Mouse (Mus musculus) embryo, embryonic 9.5 days (tissue): ENCODE data around the gene Trp53inp2.

Experiments used
- DNase-seq: peaks from one replicate; pipeline ENCODE4 v3.0.0-alpha.2; 2017; ENCODE audit errors: extremely low spot score

The Trp53inp2 gene

GRCm38 (mm10) chr2:155385090-155385489 lies 4.2 kb downstream of the Trp53inp2 start:
- DNase-seq, result peak; percentile 70

DNA sequence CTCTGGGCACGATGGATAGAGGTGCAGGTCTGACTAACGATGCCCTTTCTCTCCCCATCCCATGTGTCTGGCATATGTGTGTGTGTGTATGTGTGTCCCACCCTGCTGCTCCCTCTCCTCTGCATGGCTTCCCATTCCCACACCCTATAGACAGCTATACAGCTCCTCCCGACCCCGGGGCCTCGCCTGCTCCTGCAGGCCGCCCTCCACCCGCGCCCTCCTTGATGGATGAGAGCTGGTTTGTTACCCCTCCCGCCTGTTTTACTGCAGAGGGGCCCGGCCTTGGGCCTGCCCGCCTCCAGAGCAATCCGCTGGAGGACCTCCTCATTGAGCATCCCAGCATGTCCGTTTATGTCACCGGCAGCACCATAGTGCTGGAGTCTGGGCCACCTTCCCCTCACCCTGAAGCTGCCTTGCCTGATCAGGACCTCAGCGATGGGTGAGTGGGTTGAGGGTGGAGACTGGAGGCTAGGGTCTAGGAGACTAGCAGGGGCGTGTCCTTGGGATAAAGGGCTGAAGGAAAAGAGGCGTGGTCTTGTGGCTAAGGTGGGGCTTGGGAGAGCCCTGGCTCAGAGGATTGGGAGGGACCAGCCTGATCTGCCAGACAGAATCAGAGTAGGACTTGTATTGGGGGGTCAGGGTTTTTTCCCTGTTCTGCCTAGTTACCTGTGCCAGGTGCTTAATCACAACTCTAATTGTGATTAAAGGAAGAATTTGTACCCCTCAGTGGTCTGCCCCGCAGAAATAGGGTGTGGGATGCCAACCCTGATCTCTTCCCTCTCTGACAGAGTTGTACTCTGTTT lies 5.1 kb downstream of the Trp53inp2 start:
- peak; percentile 11 for DNase-seq

DNA sequence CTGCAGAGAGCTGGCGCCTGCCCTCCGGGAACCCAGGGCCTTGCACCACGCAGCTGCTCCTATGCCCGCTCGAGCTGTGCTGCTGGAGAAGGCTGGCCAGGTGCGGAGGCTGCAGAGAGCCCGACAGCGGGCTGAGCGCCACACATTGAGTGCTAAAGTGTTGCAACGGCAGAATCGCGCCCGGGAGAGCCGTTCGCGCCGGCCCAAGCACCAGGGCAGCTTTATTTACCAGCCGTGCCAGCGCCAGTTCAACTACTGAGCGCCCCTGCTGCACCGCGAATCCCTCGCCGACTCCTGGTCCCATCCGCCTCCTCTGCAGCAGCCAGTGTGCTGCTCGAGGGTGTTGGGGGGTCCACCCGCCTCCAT lies 5.7 kb downstream of the Trp53inp2 start:
- DNase-seq, result peak; percentile 8

- DNase-seq, result peak; percentile 9
Measured at GRCm38 (mm10) chr2:155387052-155387451, 6.2 kb downstream of the Trp53inp2 start.

- no peak for DNase-seq
Measured at GRCm38 (mm10) chr2:155388573-155388972, 7.7 kb downstream of the Trp53inp2 start.

DNA sequence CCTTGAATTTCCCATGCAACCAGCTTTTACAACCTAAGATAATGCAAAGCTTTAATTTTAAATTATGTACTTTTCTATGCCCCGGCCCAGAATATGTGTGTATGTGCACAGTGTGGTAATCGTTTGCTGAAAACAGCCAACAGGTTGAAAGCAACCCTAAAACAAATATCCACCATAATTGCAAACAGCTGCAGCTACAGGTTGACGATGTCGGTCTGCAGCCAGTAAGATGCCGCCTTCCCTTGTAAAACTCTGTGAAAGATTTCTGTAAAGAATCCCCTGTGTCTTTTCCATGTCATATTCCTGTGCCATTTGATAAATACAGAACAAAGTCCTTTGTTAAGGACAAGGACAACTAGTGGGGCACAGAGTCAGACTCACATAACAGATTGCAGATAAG lies 13.7 kb downstream of the Trp53inp2 start:
- no peak for DNase-seq

DNA sequence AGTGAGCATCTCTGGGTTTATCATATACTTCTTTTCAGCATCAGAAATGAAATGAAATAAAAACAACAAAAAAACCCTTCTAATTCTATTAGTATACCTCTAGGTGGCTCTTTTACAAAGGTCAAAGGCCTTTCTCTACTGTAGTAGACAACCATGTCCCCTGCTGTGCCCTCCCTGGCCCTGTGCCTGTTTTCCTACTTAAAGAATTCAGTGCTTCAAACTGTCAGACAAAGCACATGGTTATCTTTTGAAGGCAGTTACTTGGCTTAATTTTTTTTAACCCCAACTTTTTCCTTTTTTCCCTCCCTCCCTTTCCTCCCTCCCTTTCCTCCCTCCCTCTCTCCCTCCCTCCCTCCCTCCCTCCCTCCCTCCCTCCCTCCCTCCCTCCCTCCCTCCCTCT lies 19.4 kb downstream of the Trp53inp2 start:
- no peak for DNase-seq

GRCm38 (mm10) chr2:155401926-155402325 lies 21.1 kb downstream of the Trp53inp2 start:
- DNase-seq, result no peak

- DNase-seq, result no peak
Measured at GRCm38 (mm10) chr2:155404635-155405034, 23.8 kb downstream of the Trp53inp2 start.

DNA sequence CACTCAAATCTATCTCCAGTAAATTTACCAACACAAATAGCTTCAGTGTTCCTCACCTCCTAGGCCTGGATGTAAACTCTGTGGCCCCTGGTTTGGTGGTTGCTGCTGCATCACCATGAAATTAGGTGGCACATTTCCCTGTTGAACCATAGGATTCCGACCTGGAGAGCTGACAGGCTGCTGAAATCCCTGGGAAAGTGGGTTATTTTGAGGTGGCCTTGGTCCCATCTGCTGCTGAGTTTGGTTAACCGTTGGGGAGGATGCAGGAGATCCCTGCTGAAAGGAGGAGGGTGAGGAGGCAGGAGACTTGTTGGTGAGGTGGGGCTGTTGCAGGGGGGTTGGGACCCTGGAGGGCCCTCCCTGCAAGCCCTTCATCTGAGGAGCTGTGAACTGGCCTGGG lies 40.1 kb downstream of the Trp53inp2 start:
- DNase-seq, result no peak

- no peak for DNase-seq
Measured at GRCm38 (mm10) chr2:155436445-155436844, 55.6 kb downstream of the Trp53inp2 start.
